Mouse (Mus musculus) midbrain, embryonic 14.5 days (tissue): Measurements from ENCODE around the gene Slc36a4. TPM values are rescaled to one million over a fixed set of nuclear protein-coding genes. Genes with fewer than 3 reads are reported as not detected.
A peak's percentile ranks its signal among the peaks of the same experiment; 100 is the strongest.

Experiments used
- ATAC-seq: fragments of 200-750 bp; cut with Nextera tagmentation; 2 replicates; pipeline ENCODE4 v1.8.0; 2017; ENCODE audit warnings: moderate number of reproducible peaks, moderate library complexity; ENCODE audit not compliant: low FRiP score, low TSS enrichment
- DNase-seq: peaks from one replicate; pipeline ENCODE4 v3.0.0-alpha.2; 2015
- H3K27ac ChIP-seq: fragments of 300-500 bp; sonication (generic); replicated peaks from 2 replicates; pipeline ENCODE4 v1.5.1; 2014; ENCODE audit warnings: mild to moderate bottlenecking, low read depth, low read length, moderate library complexity
- H3K27me3 ChIP-seq: fragments of 300-500 bp; sonication (generic); 2 replicates; pipeline ENCODE4 v1.6.1; 2014; ENCODE audit warnings: low read length, control low read depth, mixed read lengths; ENCODE audit not compliant: control insufficient read depth, insufficient read depth
- H3K36me3 ChIP-seq: fragments of 300-500 bp; sonication (generic); 2 replicates; pipeline ENCODE4 v1.6.1; 2014; ENCODE audit warnings: low read length, control low read depth; ENCODE audit not compliant: control insufficient read depth, insufficient read depth
- H3K4me1 ChIP-seq: fragments of 300-500 bp; sonication (generic); 2 replicates; pipeline ENCODE4 v1.6.1; 2014; ENCODE audit warnings: mild to moderate bottlenecking, antibody characterized with exemption, low read length, control low read depth; ENCODE audit not compliant: control insufficient read depth, insufficient read depth
- H3K4me2 ChIP-seq: fragments of 300-500 bp; sonication (generic); 2 replicates; pipeline ENCODE4 v1.6.1; 2014; ENCODE audit warnings: mild to moderate bottlenecking, low read length, moderate library complexity
- H3K4me3 ChIP-seq: fragments of 300-500 bp; sonication (generic); replicated peaks from 2 replicates; pipeline ENCODE4 v1.5.1; 2014; ENCODE audit warnings: low read depth, low read length
- H3K9ac ChIP-seq: fragments of 300-500 bp; sonication (generic); replicated peaks from 2 replicates; pipeline ENCODE4 v1.6.1; 2014; ENCODE audit warnings: mild to moderate bottlenecking, low read length, moderate library complexity
- H3K9me3 ChIP-seq: fragments of 300-500 bp; sonication (generic); 2 replicates; pipeline ENCODE4 v1.6.1; 2016; ENCODE audit warnings: low read length, control low read depth, mixed read lengths; ENCODE audit not compliant: control insufficient read depth
- WGBS: fragments of 180-500 bp; shearing (Covaris S2); extraction: QIAGEN DNeasy Blood & Tissue Kit; methylation state at CpG from one replicate; pipeline ENCODE4 v1.1.7; 2014; 5-methylcytosine and 5-hydroxymethylcytosine counted together
- polyA plus RNA-seq: library from polyadenylated mRNA; unstranded; fragments of >200 nt; fragmentation: Nextera tagmentation; extraction: Ambion mirVana; gene quantifications from 2 replicates; pipeline ENCODE4 v1.2.1, GENCODE M21; 2014

Slc36a4 gene
- polyA plus RNA-seq, 1 experiment from 2014 or later: 43.4 TPM

- ATAC-seq (no peak), DNase-seq (no peak)
- H3K27me3 ChIP-seq: no peaks in the 10 kb centered on the region
- no peaks in the 10 kb centered on the region for H3K4me1 ChIP-seq
- no peak overlapping the region for H3K4me3 ChIP-seq
- WGBS: 82% methylated on average over 11 of the region's 11 CpGs
- no peak overlapping the region for H3K27ac ChIP-seq
- peaks cover 72% of the 10 kb centered on the region for H3K36me3 ChIP-seq
- H3K4me2 ChIP-seq: no peak overlapping the region
- H3K9me3 ChIP-seq: no peaks in the 10 kb centered on the region
- H3K9ac ChIP-seq: no peak overlapping the region
Observed at GRCm38 (mm10) chr9:15734056-15734866, 24.7 kb downstream of the Slc36a4 start.

- no peak for ATAC-seq
- 95% methylated on average over 6 of the region's 6 CpGs for WGBS
- Histone ChIP-seq H3K36me3 (peaks cover 73% of the 10 kb centered on the region), H3K4me2 (no peak overlapping the region), H3K9me3 (no peaks in the 10 kb centered on the region), H3K4me1 (no peaks in the 10 kb centered on the region), H3K27me3 (no peaks in the 10 kb centered on the region), H3K27ac (no peak overlapping the region), H3K4me3 (no peak overlapping the region), H3K9ac (no peak overlapping the region)
- no peak for DNase-seq
Observed at GRCm38 (mm10) chr9:15734867-15735131, 25.3 kb downstream of the Slc36a4 start.

GRCm38 (mm10) chr9:15737522-15737921 lies 28.0 kb downstream of the Slc36a4 start:
- H3K4me1 ChIP-seq: no peaks in the 10 kb centered on the region
- DNase-seq (no peak), ATAC-seq (no peak)
- WGBS: 89% methylated on average over 2 of the region's 2 CpGs
- H3K4me3 ChIP-seq: no peak overlapping the region
- no peaks in the 10 kb centered on the region for H3K27me3 ChIP-seq
- H3K27ac ChIP-seq: no peak overlapping the region
- no peaks in the 10 kb centered on the region for H3K9me3 ChIP-seq
- peaks cover 65% of the 10 kb centered on the region for H3K36me3 ChIP-seq
- no peak overlapping the region for H3K4me2 ChIP-seq
- no peak overlapping the region for H3K9ac ChIP-seq

GRCm38 (mm10) chr9:15741428-15741827 lies 31.9 kb downstream of the Slc36a4 start:
- peaks cover 38% of the 10 kb centered on the region for H3K36me3 ChIP-seq
- no peaks in the 10 kb centered on the region for H3K4me1 ChIP-seq
- ATAC-seq: no peak
- no peak overlapping the region for H3K4me3 ChIP-seq
- no peak overlapping the region for H3K9ac ChIP-seq
- no peak overlapping the region for H3K27ac ChIP-seq
- no peaks in the 10 kb centered on the region for H3K9me3 ChIP-seq
- no peaks in the 10 kb centered on the region for H3K27me3 ChIP-seq
- H3K4me2 ChIP-seq: no peak overlapping the region
- DNase-seq: no peak
- whole genome bisulfite sequencing: 88% methylated on average over 4 of the region's 4 CpGs

DNA sequence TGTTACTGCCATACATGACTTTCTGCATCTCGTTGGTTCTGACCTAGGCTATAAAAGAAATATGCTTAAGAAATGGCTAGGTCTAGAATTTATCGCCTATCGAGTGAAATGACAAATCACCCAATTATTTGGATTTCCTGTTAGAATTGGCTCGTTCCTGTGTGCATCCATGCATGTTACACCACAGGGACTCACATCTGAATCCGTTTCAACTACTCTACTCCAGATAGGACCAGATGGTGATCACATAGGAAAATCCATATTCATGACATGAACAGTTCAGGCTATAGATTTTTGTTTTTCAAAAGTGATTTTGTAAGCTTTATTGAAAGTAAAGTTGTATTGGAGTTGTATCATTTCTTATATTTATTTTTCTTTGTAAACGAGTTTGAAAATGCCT lies 32.4 kb downstream of the Slc36a4 start:
- Histone ChIP-seq H3K9me3 (no peaks in the 10 kb centered on the region), H3K27ac (no peak overlapping the region), H3K4me1 (no peaks in the 10 kb centered on the region), H3K9ac (no peak overlapping the region), H3K27me3 (no peaks in the 10 kb centered on the region), H3K4me3 (no peak overlapping the region), H3K36me3 (peaks cover 32% of the 10 kb centered on the region), H3K4me2 (no peak overlapping the region)
- DNase-seq: no peak
- ATAC-seq: no peak
- WGBS: 58% methylated on average over 6 of the region's 6 CpGs

DNA sequence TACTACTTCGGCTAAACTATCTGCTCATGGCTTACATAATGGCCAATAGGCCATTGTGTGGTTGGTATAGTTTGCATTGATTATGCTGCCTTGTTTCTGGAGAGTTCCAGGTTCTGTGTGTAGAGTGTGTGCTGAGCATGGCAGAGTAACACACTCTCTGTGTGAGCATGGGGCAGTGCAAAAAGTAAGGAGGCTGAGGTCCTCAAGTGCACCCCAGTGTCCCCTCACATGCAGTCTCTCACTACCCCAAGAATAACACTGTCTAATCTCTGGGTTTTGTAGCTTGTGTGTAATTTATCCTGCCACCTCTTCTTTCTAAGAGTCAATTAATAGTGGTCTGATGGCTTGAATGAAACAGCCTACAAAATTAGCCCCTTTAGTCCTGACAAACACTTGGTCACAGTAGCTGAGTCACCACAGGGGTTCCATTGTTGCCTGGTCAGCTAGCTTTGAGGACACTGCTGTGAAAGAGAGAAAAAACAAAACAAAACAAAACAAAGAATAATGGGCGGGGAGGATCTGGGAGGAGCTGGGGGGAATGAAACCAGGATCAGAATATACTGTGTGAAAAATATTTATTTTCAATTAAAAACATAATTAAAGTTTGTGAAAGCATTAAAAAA lies 36.6 kb downstream of the Slc36a4 start:
- peak; percentile 27 for DNase-seq
- no peak overlapping the region for H3K27ac ChIP-seq
- H3K27me3 ChIP-seq: no peaks in the 10 kb centered on the region
- no peaks in the 10 kb centered on the region for H3K4me1 ChIP-seq
- 41% methylated on average over 2 of the region's 2 CpGs for WGBS
- no peak for ATAC-seq
- no peaks in the 10 kb centered on the region for H3K9me3 ChIP-seq
- no peak overlapping the region for H3K4me3 ChIP-seq
- H3K4me2 ChIP-seq: no peak overlapping the region
- H3K36me3 ChIP-seq: no peaks in the 10 kb centered on the region
- H3K9ac ChIP-seq: no peak overlapping the region

- no peak for DNase-seq
- no peaks in the 10 kb centered on the region for H3K9me3 ChIP-seq
Observed at GRCm38 (mm10) chr9:15746636-15747035, 37.1 kb downstream of the Slc36a4 start.

DNA sequence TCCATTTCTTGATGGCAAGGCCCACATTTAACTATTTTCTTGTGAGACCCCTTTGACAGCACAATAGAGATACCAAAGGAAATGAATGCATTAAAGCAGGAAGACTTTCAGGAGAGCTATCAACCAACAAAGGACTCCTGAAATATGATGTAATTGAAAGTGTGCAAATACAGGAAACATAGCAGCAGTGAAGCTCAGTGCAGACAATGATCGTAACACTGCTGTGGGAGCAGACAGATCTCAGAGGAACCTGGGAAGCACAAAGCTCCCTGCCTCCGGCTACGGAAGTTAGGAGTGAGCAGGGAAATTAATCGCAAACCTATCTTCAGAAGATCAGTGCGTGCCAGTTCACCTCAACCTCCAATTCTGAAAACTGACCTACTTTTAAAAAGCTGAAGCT lies 38.8 kb downstream of the Slc36a4 start:
- Histone ChIP-seq H3K9me3 (no peaks in the 10 kb centered on the region), H3K27me3 (no peaks in the 10 kb centered on the region), H3K36me3 (no peaks in the 10 kb centered on the region), H3K4me3 (no peak overlapping the region), H3K27ac (no peak overlapping the region), H3K4me2 (no peak overlapping the region), H3K4me1 (no peaks in the 10 kb centered on the region), H3K9ac (no peak overlapping the region)
- ATAC-seq (no peak), DNase-seq (peak; percentile 15)
- 65% methylated on average over 5 of the region's 5 CpGs for WGBS

More at GRCm38 (mm10) chr9:15746636-15747035, 37.1 kb downstream of the Slc36a4 start:
- Histone ChIP-seq H3K27me3 (no peaks in the 10 kb centered on the region), H3K9ac (no peak overlapping the region), H3K36me3 (no peaks in the 10 kb centered on the region), H3K4me2 (no peak overlapping the region), H3K4me1 (no peaks in the 10 kb centered on the region), H3K27ac (no peak overlapping the region), H3K4me3 (no peak overlapping the region)
- ATAC-seq: no peak
- 34% methylated on average over 7 of the region's 7 CpGs for WGBS

DNA sequence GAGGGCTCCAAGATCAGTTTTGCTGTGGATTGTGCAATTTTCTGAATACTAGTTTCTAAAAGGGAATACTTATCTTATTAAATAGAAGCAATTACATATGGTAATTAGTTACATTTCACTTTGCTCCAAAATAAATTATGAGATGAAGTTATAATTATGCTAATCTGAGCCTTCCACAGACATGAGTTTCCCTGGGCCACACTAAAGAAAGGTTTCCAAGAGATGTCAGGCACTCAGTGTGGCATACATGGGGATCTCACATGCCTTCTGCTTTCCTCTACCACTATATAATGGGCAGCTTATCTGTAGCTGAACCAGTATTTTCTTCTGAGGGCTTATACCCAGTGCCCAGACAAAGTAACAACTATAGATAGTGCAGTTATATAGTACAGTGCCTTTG lies 49.8 kb downstream of the Slc36a4 start:
- Histone ChIP-seq H3K9me3 (no peaks in the 10 kb centered on the region), H3K9ac (no peak overlapping the region), H3K4me1 (no peaks in the 10 kb centered on the region), H3K4me2 (no peak overlapping the region), H3K4me3 (no peak overlapping the region), H3K36me3 (no peaks in the 10 kb centered on the region), H3K27ac (no peak overlapping the region), H3K27me3 (no peaks in the 10 kb centered on the region)
- no peak for ATAC-seq
- DNase-seq: no peak
